In the genomic region with DNA sequence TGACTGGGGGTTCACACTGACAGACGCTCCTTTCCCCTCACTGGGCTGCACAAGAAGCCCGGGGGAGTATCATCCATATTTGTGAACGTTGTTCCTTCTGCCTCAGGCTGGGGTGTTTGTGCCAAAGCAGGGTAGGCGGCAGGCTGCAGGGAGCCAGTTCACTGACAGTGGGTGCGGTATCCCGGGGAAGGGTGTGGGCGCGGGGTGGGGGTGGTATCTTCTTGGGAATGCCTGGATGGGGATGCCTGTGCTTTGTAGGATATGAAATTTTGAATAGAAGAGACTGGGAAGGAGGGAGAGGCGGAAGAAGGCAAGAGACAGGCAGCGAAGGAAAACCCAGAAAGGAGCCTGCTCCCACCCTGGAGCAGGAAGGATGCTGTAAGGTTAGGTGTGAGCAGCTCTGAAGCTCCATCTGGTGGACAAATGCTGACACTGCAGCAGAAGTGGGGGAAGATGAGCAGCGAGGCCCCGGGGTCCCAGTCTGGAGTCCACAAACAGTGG, we compare ENCODE assay signal across 9 mouse cellular contexts. TPM values are rescaled to one million over a fixed set of nuclear protein-coding genes. Genes with fewer than 3 reads are reported as not detected.
A peak's percentile ranks its signal among the peaks of the same experiment; 100 is the strongest.
DNase-seq lines count a peak whose midpoint lies in the region; ATAC-seq lines count a peak whose summit lies in the region.
"Had no signal": no experiment of that assay in that cellular context is flagged by ENCODE, and none has a peak within 500 bp of the region (broad histone marks: within the 10 kb centered on the region; RNA-seq: fewer than 3 reads in every experiment).

No protein-coding gene starts in this region.

- no peak overlapping the region for H3K27ac ChIP-seq in liver, embryonic 12.5 days
- no peak overlapping the region for H3K27ac ChIP-seq in kidney, embryonic 14.5 days (ENCODE audit: low read depth, low read length)
- H3K27ac ChIP-seq in liver, embryonic 13.5 days, result no peak overlapping the region
- no peak overlapping the region for H3K27ac ChIP-seq in neural tube, embryonic 14.5 days (ENCODE audit: low read depth, low read length)

- H3K9me3 ChIP-seq in liver, embryonic 12.5 days (replicated peaks), result no peaks in the 10 kb centered on the region
- H3K9me3 ChIP-seq in kidney, embryonic 14.5 days (ENCODE audit: control insufficient read depth, low read length), result no peaks in the 10 kb centered on the region
- H3K9me3 ChIP-seq in liver, embryonic 13.5 days (replicated peaks), result no peaks in the 10 kb centered on the region
- H3K9me3 ChIP-seq in neural tube, embryonic 14.5 days (ENCODE audit: control insufficient read depth, low read length), result no peaks in the 10 kb centered on the region

- H3K9ac ChIP-seq in liver, embryonic 12.5 days, result no peak overlapping the region
- no peak overlapping the region for H3K9ac ChIP-seq in kidney, embryonic 14.5 days (ENCODE audit: low read depth, low read length)
- H3K9ac ChIP-seq in liver, embryonic 13.5 days, result no peak overlapping the region
- peak overlapping the region; percentile 28; the same call in 1 of the 2 replicates for H3K9ac ChIP-seq in neural tube, embryonic 14.5 days (replicated peaks; ENCODE audit: low read depth, low read length)

- H3K27me3 ChIP-seq in liver, embryonic 12.5 days (replicated peaks), result peaks cover 9% of the 10 kb centered on the region
- no peaks in the 10 kb centered on the region for H3K27me3 ChIP-seq in kidney, embryonic 14.5 days (ENCODE audit: control insufficient read depth, insufficient read depth, low read length)
- H3K27me3 ChIP-seq in liver, embryonic 13.5 days, result no peaks in the 10 kb centered on the region
- no peaks in the 10 kb centered on the region for H3K27me3 ChIP-seq in neural tube, embryonic 14.5 days (ENCODE audit: control insufficient read depth, insufficient read depth, low read length)

- no peaks in the 10 kb centered on the region for H3K36me3 ChIP-seq in liver, embryonic 12.5 days
- H3K36me3 ChIP-seq in kidney, embryonic 14.5 days (ENCODE audit: control insufficient read depth, insufficient read depth, low read length), result no peaks in the 10 kb centered on the region
- H3K36me3 ChIP-seq in liver, embryonic 13.5 days, result no peaks in the 10 kb centered on the region
- no peaks in the 10 kb centered on the region; the same call in 1 of the 2 replicates for H3K36me3 ChIP-seq in neural tube, embryonic 14.5 days (ENCODE audit: control insufficient read depth, insufficient read depth, low read length)

- WGBS in liver, embryonic 12.5 days (ENCODE audit: insufficient replicate concordance), result 38% methylated on average over 12 of the region's 12 CpGs
- WGBS in kidney, embryonic 14.5 days, result 37% methylated on average over 12 of the region's 12 CpGs
- 33% methylated on average over 12 of the region's 12 CpGs for WGBS in liver, embryonic 13.5 days (ENCODE audit: insufficient replicate concordance)
- 30% methylated on average over 12 of the region's 12 CpGs for WGBS in neural tube, embryonic 14.5 days

- DNase-seq in liver, result peak; percentile 46
- peak; percentile 84 to 89 for DNase-seq in cerebellum, adult 18-20 months
- peak; percentile 66 to 92 for DNase-seq in frontal cortex, adult 2 months (ENCODE audit: extremely low spot score in 1 of 2, low spot score in 1 of 2)
- peak; percentile 24 for DNase-seq in liver, embryonic 13.5 days
- peak; percentile 78 for DNase-seq in testis, postnatal 10 days (ENCODE audit: low spot score)

- H3K4me2 ChIP-seq in liver, embryonic 12.5 days, result no peak overlapping the region
- H3K4me2 ChIP-seq in kidney, embryonic 14.5 days (replicated peaks; ENCODE audit: low read depth, low read length), result no peak overlapping the region
- H3K4me2 ChIP-seq in liver, embryonic 13.5 days, result no peak overlapping the region
- peak overlapping the region; percentile 18; the same call in 1 of the 2 replicates for H3K4me2 ChIP-seq in neural tube, embryonic 14.5 days (ENCODE audit: low read depth, low read length)

- no peaks in the 10 kb centered on the region for H3K4me1 ChIP-seq in liver, embryonic 12.5 days
- H3K4me1 ChIP-seq in kidney, embryonic 14.5 days (ENCODE audit: control insufficient read depth, insufficient read depth, low read length), result no peaks in the 10 kb centered on the region
- H3K4me1 ChIP-seq in liver, embryonic 13.5 days (replicated peaks), result no peaks in the 10 kb centered on the region
- H3K4me1 ChIP-seq in neural tube, embryonic 14.5 days (ENCODE audit: control insufficient read depth, insufficient read depth, low read length), result no peaks in the 10 kb centered on the region

- H3K4me3 ChIP-seq in liver, embryonic 12.5 days, result no peak overlapping the region
- no peak overlapping the region for H3K4me3 ChIP-seq in kidney, embryonic 14.5 days (ENCODE audit: low read length)
- H3K4me3 ChIP-seq in liver, embryonic 13.5 days (replicated peaks), result no peak overlapping the region
- H3K4me3 ChIP-seq in neural tube, embryonic 14.5 days (ENCODE audit: low read depth, low read length), result no peak overlapping the region
- H3K4me3 ChIP-seq: erythroblast, embryonic 14.5 days had no signal

- ATAC-seq in liver, embryonic 12.5 days, result no peak
- ATAC-seq in kidney, embryonic 14.5 days (ENCODE audit: low FRiP score, low TSS enrichment), result peak; percentile 28; the same call in 1 of the 2 replicates
- ATAC-seq in liver, embryonic 13.5 days (ENCODE audit: low read depth), result no peak
- ATAC-seq in neural tube, embryonic 14.5 days (ENCODE audit: low read depth), result peak; percentile 41; the same call in 1 of the 2 replicates

RNA-seq across cellular contexts. Expression of a gene that starts 14.8 kb away (rescaled TPM):
- polyA plus RNA-seq in liver, embryonic 12.5 days (2016; fragmentation: Nextera tagmentation; extraction: Ambion mirVana), result not detected in 2 replicates
- polyA plus RNA-seq in frontal cortex, adult 2 months (2012; rRNA removed), result not detected in 2 replicates
- polyA plus RNA-seq in kidney, embryonic 14.5 days (2014; fragmentation: Nextera tagmentation; extraction: Ambion mirVana), result not detected in 2 replicates
- polyA plus RNA-seq in liver, embryonic 13.5 days (2015; fragmentation: Nextera tagmentation; extraction: Ambion mirVana), result not detected in 2 replicates
- polyA plus RNA-seq in neural tube, embryonic 14.5 days (2014; fragmentation: Nextera tagmentation; extraction: Ambion mirVana), result not detected in 2 replicates
- polyA plus RNA-seq: erythroblast, embryonic 14.5 days had no signal

RNA-seq across cellular contexts. Expression of a gene that starts 38.7 kb away (rescaled TPM):
- polyA plus RNA-seq in liver, embryonic 12.5 days (2016; fragmentation: Nextera tagmentation; extraction: Ambion mirVana), result not detected in 2 replicates
- polyA plus RNA-seq in frontal cortex, adult 2 months (2012; rRNA removed), result 39.1 and 40.3 TPM in 2 replicates
- 0.10 and 0.16 TPM in 2 replicates for polyA plus RNA-seq in kidney, embryonic 14.5 days (2014; fragmentation: Nextera tagmentation; extraction: Ambion mirVana)
- not detected in 2 replicates for polyA plus RNA-seq in liver, embryonic 13.5 days (2015; fragmentation: Nextera tagmentation; extraction: Ambion mirVana)
- 4.6 and 5.5 TPM in 2 replicates for polyA plus RNA-seq in neural tube, embryonic 14.5 days (2014; fragmentation: Nextera tagmentation; extraction: Ambion mirVana)
- polyA plus RNA-seq: erythroblast, embryonic 14.5 days had no signal

RNA-seq across cellular contexts. Expression of a gene that starts 59.9 kb away (rescaled TPM):
- 0.24 and 0.42 TPM in 2 replicates for polyA plus RNA-seq in liver, embryonic 12.5 days (2016; fragmentation: Nextera tagmentation; extraction: Ambion mirVana)
- polyA plus RNA-seq in frontal cortex, adult 2 months (2012; rRNA removed), result 232 and 238 TPM in 2 replicates
- polyA plus RNA-seq in kidney, embryonic 14.5 days (2014; fragmentation: Nextera tagmentation; extraction: Ambion mirVana), result 4.7 and 5.0 TPM in 2 replicates
- 0.53 and 1.0 TPM in 2 replicates for polyA plus RNA-seq in liver, embryonic 13.5 days (2015; fragmentation: Nextera tagmentation; extraction: Ambion mirVana)
- 925 and 1,009 TPM in 2 replicates for polyA plus RNA-seq in neural tube, embryonic 14.5 days (2014; fragmentation: Nextera tagmentation; extraction: Ambion mirVana)
- polyA plus RNA-seq: erythroblast, embryonic 14.5 days had no signal

Comparison
In these comparisons a context has a peak if more than half of its experiments do, and no peak if none do; other contexts are left out.
1. DNase-seq: peak in every context shown above with its lines; median percentile 86 in cerebellum, adult 18-20 months; 79 in frontal cortex, adult 2 months; 78 in testis, postnatal 10 days; 46 in liver; 24 in liver, embryonic 13.5 days.
2. ATAC-seq: peak in kidney, embryonic 14.5 days (single experiment) and neural tube, embryonic 14.5 days (single experiment); none in liver, embryonic 12.5 days (single experiment) and liver, embryonic 13.5 days (single experiment).
3. RNA of a gene that starts 59.9 kb away (polyA plus RNA-seq): 925 to 1,009 TPM in neural tube, embryonic 14.5 days and 232 to 238 TPM in frontal cortex, adult 2 months; 4.7 to 5.0 TPM in kidney, embryonic 14.5 days, 0.53 to 1.0 TPM in liver, embryonic 13.5 days and 0.24 to 0.42 TPM in liver, embryonic 12.5 days; every median in the first group is over 10 times any median in the second.